Mouse (Mus musculus) liver, embryonic 14 days (tissue): ENCODE data around the gene Ddx56. TPM values are rescaled to one million over a fixed set of nuclear protein-coding genes. Genes with fewer than 3 reads are reported as not detected.

Experiments
- polyA plus RNA-seq: library from polyadenylated mRNA; depleted of rRNA; stranded (reverse); fragments of >200 nt; gene quantifications from 2 replicates; pipeline ENCODE4 v1.2.3, GENCODE M21; 2012; rRNA removed

The Ddx56 gene
- 27.3 and 31.2 TPM in 2 replicates for polyA plus RNA-seq

GRCm38 (mm10) chr11:6267320-6268254 is at the start of gene Ddx56:
Gene Ddx56, minus strand, starts transcription at chr11:6267772.

GRCm38 (mm10) chr11:6291401-6292115 is 24.0 kb upstream of the Ddx56 start, which contains the start of gene Ogdh:
Gene Ogdh, plus strand, starts transcription at chr11:6291633.

GRCm38 (mm10) chr11:6274387-6275093 is 7.0 kb upstream of the Ddx56 start, which contains the start of gene Tmed4:
Gene Tmed4, minus strand, starts transcription at chr11:6274870.

DNA sequence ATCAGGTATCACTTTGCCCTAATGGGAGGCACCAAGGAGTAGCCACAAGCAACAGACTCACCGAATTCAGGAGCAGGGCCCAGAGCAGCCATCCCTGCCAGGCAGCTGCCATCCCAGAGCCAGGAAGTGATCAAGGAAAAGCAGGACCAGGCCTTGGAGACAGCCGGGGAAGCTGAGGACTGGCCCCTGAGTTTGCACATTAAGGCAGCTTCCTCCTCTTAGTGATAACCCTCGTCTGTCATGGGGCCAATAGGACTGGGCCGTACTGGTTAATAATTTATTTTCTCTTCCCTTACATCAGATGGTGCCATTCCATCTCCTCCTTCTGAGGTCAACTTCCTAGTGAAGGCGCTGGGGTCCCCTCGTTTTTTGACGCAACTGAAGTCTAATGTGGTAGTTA is 37.6 kb downstream of the Ddx56 start, which contains the start of gene Npc1l1:
Npc1l1 (minus strand) TSS at position 132 of the 400 bp plus-strand sequence.

Other genes with a start within 250 kb of the Ddx56 start
- 0.37 and 0.43 TPM in 2 replicates for gene Camk2b, start 201.4 kb downstream of the Ddx56 start, polyA plus RNA-seq
- 0.06 TPM in 2 replicates for gene A730071L15Rik, start 67.7 kb downstream of the Ddx56 start, polyA plus RNA-seq
- gene Nudcd3, start 67.4 kb downstream of the Ddx56 start, polyA plus RNA-seq, result 10.2 and 11.7 TPM in 2 replicates
- gene Npc1l1, start 37.6 kb downstream of the Ddx56 start, polyA plus RNA-seq, result 0.08 and 0.09 TPM in 2 replicates
- gene Tmed4, start 7.1 kb upstream of the Ddx56 start, polyA plus RNA-seq, result 25.5 and 28.9 TPM in 2 replicates
- 37.9 and 43.6 TPM in 2 replicates for gene Ogdh, start 23.9 kb upstream of the Ddx56 start, polyA plus RNA-seq
- gene Zmiz2, start 121.3 kb upstream of the Ddx56 start, polyA plus RNA-seq, result 5.4 and 7.5 TPM in 2 replicates
- gene Ppia, start 147.7 kb upstream of the Ddx56 start, polyA plus RNA-seq, result 1,822 and 2,000 TPM in 2 replicates
- 44.4 TPM in 2 replicates for gene H2afv, start 176.7 kb upstream of the Ddx56 start, polyA plus RNA-seq
- 6.2 and 7.7 TPM in 2 replicates for gene Purb, start 208.1 kb upstream of the Ddx56 start, polyA plus RNA-seq